Mouse (Mus musculus): Measurements from ENCODE around the gene Hivep2. TPM values are rescaled to one million over a fixed set of nuclear protein-coding genes. Genes with fewer than 3 reads are reported as not detected.

Hivep2 gene
- polyA plus RNA-seq, 1 experiment from 2014 or later, result 21.1 TPM

- Histone ChIP-seq H3K9me3 (replicated peaks; ENCODE audit: control insufficient read depth, low read length) (no peaks in the 10 kb centered on the region), H3K4me2 (ENCODE audit: low read length) (no peak overlapping the region), H3K27ac (ENCODE audit: low read depth, low read length) (no peak overlapping the region), H3K4me3 (ENCODE audit: low read depth, low read length) (no peak overlapping the region), H3K36me3 (ENCODE audit: control insufficient read depth, insufficient read depth, low read length) (no peaks in the 10 kb centered on the region), H3K27me3 (replicated peaks; ENCODE audit: control insufficient read depth, insufficient read depth, low read length) (no peaks in the 10 kb centered on the region), H3K9ac (ENCODE audit: low read length) (no peak overlapping the region), H3K4me1 (ENCODE audit: control insufficient read depth, insufficient read depth, low read length) (no peaks in the 10 kb centered on the region)
- no peak for DNase-seq (ENCODE audit: low spot score)
- whole genome bisulfite sequencing, result 76% methylated on average over 5 of the region's 5 CpGs
- no peak for ATAC-seq
Observed at GRCm38 (mm10) chr10:14101966-14102365, 136.1 kb downstream of the Hivep2 start.

- no peak overlapping the region for H3K27ac ChIP-seq (ENCODE audit: low read depth, low read length)
- WGBS, result 71% methylated on average over 7 of the region's 7 CpGs
Observed at GRCm38 (mm10) chr10:14107980-14108671, 142.3 kb downstream of the Hivep2 start.

GRCm38 (mm10) chr10:14115846-14116245 lies 150.0 kb downstream of the Hivep2 start:
- DNase-seq (ENCODE audit: low spot score), result no peak
- WGBS, result 90% methylated on average over 4 of the region's 4 CpGs
- Histone ChIP-seq H3K4me1 (ENCODE audit: control insufficient read depth, insufficient read depth, low read length) (no peaks in the 10 kb centered on the region), H3K9ac (ENCODE audit: low read length) (no peak overlapping the region), H3K9me3 (replicated peaks; ENCODE audit: control insufficient read depth, low read length) (no peaks in the 10 kb centered on the region), H3K36me3 (ENCODE audit: control insufficient read depth, insufficient read depth, low read length) (no peaks in the 10 kb centered on the region), H3K4me2 (ENCODE audit: low read length) (no peak overlapping the region), H3K27ac (ENCODE audit: low read depth, low read length) (no peak overlapping the region), H3K27me3 (replicated peaks; ENCODE audit: control insufficient read depth, insufficient read depth, low read length) (no peaks in the 10 kb centered on the region), H3K4me3 (ENCODE audit: low read depth, low read length) (no peak overlapping the region)
- ATAC-seq, result no peak

More at GRCm38 (mm10) chr10:14107980-14108671, 142.3 kb downstream of the Hivep2 start:
- no peak overlapping the region for H3K4me3 ChIP-seq (ENCODE audit: low read depth, low read length)
- no peaks in the 10 kb centered on the region for H3K9me3 ChIP-seq (replicated peaks; ENCODE audit: control insufficient read depth, low read length)
- DNase-seq (ENCODE audit: low spot score) (peak; percentile 33), ATAC-seq (peak; percentile 26; the same call in 1 of the 2 replicates)
- no peaks in the 10 kb centered on the region for H3K4me1 ChIP-seq (ENCODE audit: control insufficient read depth, insufficient read depth, low read length)
- no peaks in the 10 kb centered on the region for H3K36me3 ChIP-seq (ENCODE audit: control insufficient read depth, insufficient read depth, low read length)
- H3K9ac ChIP-seq (ENCODE audit: low read length), result no peak overlapping the region
- H3K4me2 ChIP-seq (ENCODE audit: low read length), result no peak overlapping the region
- no peaks in the 10 kb centered on the region for H3K27me3 ChIP-seq (replicated peaks; ENCODE audit: control insufficient read depth, insufficient read depth, low read length)

GRCm38 (mm10) chr10:14116978-14117377 lies 151.1 kb downstream of the Hivep2 start:
- DNase-seq (ENCODE audit: low spot score) (no peak), ATAC-seq (no peak)
- WGBS, result 92% methylated on average over 5 of the region's 5 CpGs
- no peaks in the 10 kb centered on the region for H3K27me3 ChIP-seq (replicated peaks; ENCODE audit: control insufficient read depth, insufficient read depth, low read length)
- no peaks in the 10 kb centered on the region for H3K4me1 ChIP-seq (ENCODE audit: control insufficient read depth, insufficient read depth, low read length)
- no peak overlapping the region for H3K27ac ChIP-seq (ENCODE audit: low read depth, low read length)
- no peak overlapping the region for H3K4me3 ChIP-seq (ENCODE audit: low read depth, low read length)
- H3K9ac ChIP-seq (ENCODE audit: low read length), result no peak overlapping the region
- no peaks in the 10 kb centered on the region for H3K36me3 ChIP-seq (ENCODE audit: control insufficient read depth, insufficient read depth, low read length)
- H3K4me2 ChIP-seq (ENCODE audit: low read length), result no peak overlapping the region
- no peaks in the 10 kb centered on the region for H3K9me3 ChIP-seq (replicated peaks; ENCODE audit: control insufficient read depth, low read length)

GRCm38 (mm10) chr10:14119201-14119600 lies 153.3 kb downstream of the Hivep2 start:
- DNase-seq (ENCODE audit: low spot score) (no peak), ATAC-seq (no peak)
- no peak overlapping the region for H3K27ac ChIP-seq (ENCODE audit: low read depth, low read length)
- no peaks in the 10 kb centered on the region for H3K36me3 ChIP-seq (ENCODE audit: control insufficient read depth, insufficient read depth, low read length)
- WGBS, result 95% methylated on average over 5 of the region's 5 CpGs
- no peak overlapping the region for H3K9ac ChIP-seq (ENCODE audit: low read length)
- no peaks in the 10 kb centered on the region for H3K4me1 ChIP-seq (ENCODE audit: control insufficient read depth, insufficient read depth, low read length)
- no peak overlapping the region for H3K4me3 ChIP-seq (ENCODE audit: low read depth, low read length)
- H3K9me3 ChIP-seq (replicated peaks; ENCODE audit: control insufficient read depth, low read length), result no peaks in the 10 kb centered on the region
- H3K4me2 ChIP-seq (ENCODE audit: low read length), result no peak overlapping the region
- H3K27me3 ChIP-seq (replicated peaks; ENCODE audit: control insufficient read depth, insufficient read depth, low read length), result no peaks in the 10 kb centered on the region

- no peak for ATAC-seq
- Histone ChIP-seq H3K4me3 (ENCODE audit: low read depth, low read length) (no peak overlapping the region), H3K27me3 (replicated peaks; ENCODE audit: control insufficient read depth, insufficient read depth, low read length) (no peaks in the 10 kb centered on the region), H3K27ac (ENCODE audit: low read depth, low read length) (no peak overlapping the region), H3K4me1 (ENCODE audit: control insufficient read depth, insufficient read depth, low read length) (no peaks in the 10 kb centered on the region), H3K9me3 (replicated peaks; ENCODE audit: control insufficient read depth, low read length) (no peaks in the 10 kb centered on the region), H3K36me3 (ENCODE audit: control insufficient read depth, insufficient read depth, low read length) (no peaks in the 10 kb centered on the region), H3K4me2 (ENCODE audit: low read length) (no peak overlapping the region), H3K9ac (ENCODE audit: low read length) (no peak overlapping the region)
- WGBS, result 85% methylated on average over 3 of the region's 3 CpGs
- no peak for DNase-seq (ENCODE audit: low spot score)
Observed at GRCm38 (mm10) chr10:14120512-14120911, 154.6 kb downstream of the Hivep2 start.

GRCm38 (mm10) chr10:14127826-14128225 lies 162.0 kb downstream of the Hivep2 start:
- 93% methylated on average over 12 of the region's 12 CpGs for WGBS
- Histone ChIP-seq H3K9ac (ENCODE audit: low read length) (no peak overlapping the region), H3K4me2 (ENCODE audit: low read length) (no peak overlapping the region), H3K36me3 (ENCODE audit: control insufficient read depth, insufficient read depth, low read length) (peaks cover 22% of the 10 kb centered on the region; the same call in 1 of the 2 replicates), H3K4me1 (ENCODE audit: control insufficient read depth, insufficient read depth, low read length) (no peaks in the 10 kb centered on the region), H3K9me3 (replicated peaks; ENCODE audit: control insufficient read depth, low read length) (no peaks in the 10 kb centered on the region), H3K4me3 (ENCODE audit: low read depth, low read length) (no peak overlapping the region), H3K27me3 (replicated peaks; ENCODE audit: control insufficient read depth, insufficient read depth, low read length) (no peaks in the 10 kb centered on the region), H3K27ac (ENCODE audit: low read depth, low read length) (no peak overlapping the region)
- no peak for ATAC-seq
- DNase-seq (ENCODE audit: low spot score), result no peak

GRCm38 (mm10) chr10:14130270-14130669 lies 164.4 kb downstream of the Hivep2 start:
- Histone ChIP-seq H3K9me3 (replicated peaks; ENCODE audit: control insufficient read depth, low read length) (no peaks in the 10 kb centered on the region), H3K27me3 (replicated peaks; ENCODE audit: control insufficient read depth, insufficient read depth, low read length) (no peaks in the 10 kb centered on the region), H3K9ac (ENCODE audit: low read length) (no peak overlapping the region), H3K4me1 (ENCODE audit: control insufficient read depth, insufficient read depth, low read length) (no peaks in the 10 kb centered on the region), H3K36me3 (ENCODE audit: control insufficient read depth, insufficient read depth, low read length) (peaks cover 22% of the 10 kb centered on the region; the same call in 1 of the 2 replicates), H3K4me3 (ENCODE audit: low read depth, low read length) (no peak overlapping the region), H3K27ac (ENCODE audit: low read depth, low read length) (no peak overlapping the region), H3K4me2 (ENCODE audit: low read length) (no peak overlapping the region)
- ATAC-seq (no peak), DNase-seq (ENCODE audit: low spot score) (no peak)
- 75% methylated on average over 8 of the region's 8 CpGs for WGBS

- no peak overlapping the region for H3K27ac ChIP-seq (ENCODE audit: low read depth, low read length)
- 96% methylated on average over 13 of the region's 13 CpGs for WGBS
- H3K9ac ChIP-seq (ENCODE audit: low read length), result no peak overlapping the region
- H3K4me2 ChIP-seq (ENCODE audit: low read length), result no peak overlapping the region
- no peaks in the 10 kb centered on the region for H3K27me3 ChIP-seq (replicated peaks; ENCODE audit: control insufficient read depth, insufficient read depth, low read length)
- no peaks in the 10 kb centered on the region for H3K9me3 ChIP-seq (replicated peaks; ENCODE audit: control insufficient read depth, low read length)
- no peak overlapping the region for H3K4me3 ChIP-seq (ENCODE audit: low read depth, low read length)
- H3K36me3 ChIP-seq (ENCODE audit: control insufficient read depth, insufficient read depth, low read length), result peaks cover 22% of the 10 kb centered on the region; the same call in 1 of the 2 replicates
- no peaks in the 10 kb centered on the region for H3K4me1 ChIP-seq (ENCODE audit: control insufficient read depth, insufficient read depth, low read length)
- no peak for DNase-seq (ENCODE audit: low spot score)
- no peak for ATAC-seq
Observed at GRCm38 (mm10) chr10:14131307-14131706, 165.4 kb downstream of the Hivep2 start.
